Mouse (Mus musculus) urinary bladder, adult 18-20 months (tissue): Measurements from ENCODE around the gene Gatd1.
A peak's percentile ranks its signal among the peaks of the same experiment; 100 is the strongest.

ENCODE experiments used
- DNase-seq, 2 experiments: peaks; one replicate each; pipeline ENCODE4 v3.0.0; 2022; ENCODE audit warnings: low spot score in 2 of 2, mixed read lengths in 2 of 2

Gene Gatd1

GRCm38 (mm10) chr7:141391625-141392551 is 22.0 kb downstream of the Gatd1 start, which contains the start of gene Taldo1:
TSS of gene Taldo1 (plus strand) at chr7:141392199.
- DNase-seq, result peak; percentile 92 to 98

- no peak for DNase-seq
Observed at GRCm38 (mm10) chr7:141390326-141391259, 23.3 kb downstream of the Gatd1 start.

- no peak for DNase-seq
Observed at GRCm38 (mm10) chr7:141388487-141389109, 25.3 kb downstream of the Gatd1 start.

- no peak for DNase-seq
Observed at GRCm38 (mm10) chr7:141387807-141388486, 26.0 kb downstream of the Gatd1 start.

DNA sequence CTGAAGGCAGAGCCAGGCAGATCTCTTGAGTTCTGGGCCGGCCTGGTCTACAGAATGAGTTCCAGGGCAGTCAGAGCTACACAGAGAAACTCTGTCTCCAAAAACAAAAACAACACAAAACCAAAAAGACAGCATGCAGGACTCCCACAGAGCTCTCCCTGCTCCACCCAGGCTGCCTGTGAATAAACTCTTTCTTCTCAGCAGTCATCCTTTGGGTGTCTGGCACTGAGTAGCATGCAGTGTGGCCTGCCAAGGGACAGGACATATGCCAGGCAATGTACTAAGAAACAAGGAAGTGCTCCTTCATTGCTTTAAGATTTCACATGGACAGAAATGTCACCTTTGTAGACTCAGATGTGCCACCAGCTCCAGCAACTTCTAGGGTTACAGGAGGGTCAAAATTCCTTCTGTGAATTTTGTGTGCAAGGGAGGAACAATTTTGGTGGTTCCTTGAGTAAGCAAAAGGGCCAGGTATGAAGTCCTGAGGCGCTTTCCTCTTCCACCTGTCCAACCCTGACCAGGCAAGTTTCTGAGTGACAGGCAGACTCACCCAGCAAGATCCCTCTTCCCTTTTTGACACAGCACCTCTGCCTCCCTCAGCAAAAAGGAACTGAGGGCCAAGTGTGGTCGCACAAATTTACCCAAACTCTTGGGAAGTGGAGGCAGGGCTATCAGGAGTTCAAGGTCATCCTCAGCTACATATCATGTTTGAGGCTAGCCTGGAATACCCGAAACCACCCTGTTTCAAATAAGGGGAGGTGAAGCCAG is 32.7 kb downstream of the Gatd1 start:
- DNase-seq, result no peak

DNA sequence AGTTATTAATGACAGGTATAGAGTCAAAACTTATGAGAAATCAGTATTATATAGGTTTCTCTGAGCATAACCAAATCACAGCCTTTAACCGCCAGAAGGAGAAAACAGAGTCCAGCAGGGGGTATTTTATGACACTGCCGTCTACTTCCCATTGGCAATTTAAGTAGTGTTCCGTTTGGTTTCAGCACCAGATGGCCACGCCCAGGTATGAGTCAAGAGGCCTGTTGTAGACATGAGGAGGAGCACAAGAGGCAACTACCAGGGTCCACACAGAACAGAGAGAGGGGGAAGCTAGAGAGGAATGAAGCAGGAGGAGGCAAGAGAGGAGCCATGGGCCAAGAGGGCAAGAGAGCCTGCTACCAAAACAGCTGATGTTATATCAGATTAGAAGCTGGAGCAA is 34.4 kb downstream of the Gatd1 start:
- DNase-seq, result no peak

DNA sequence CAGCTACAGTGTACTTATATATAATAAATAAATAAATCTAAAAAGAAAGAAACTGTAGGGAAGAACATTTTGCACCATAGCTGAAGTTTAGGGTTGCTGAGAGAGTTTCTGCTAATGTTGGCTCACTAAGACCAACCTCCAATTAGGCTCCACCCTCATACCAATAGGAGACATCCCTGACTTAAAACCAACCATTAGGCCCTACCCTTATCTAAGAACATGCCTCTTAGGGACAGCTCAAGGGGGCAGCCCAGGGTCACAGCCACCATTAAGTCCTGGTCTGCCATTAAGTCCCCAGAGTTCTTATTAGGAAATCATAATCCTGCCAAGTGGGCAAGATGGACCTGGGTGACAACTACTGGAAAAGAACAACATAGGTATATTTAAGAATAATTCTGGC is 39.5 kb downstream of the Gatd1 start:
- no peak for DNase-seq

DNA sequence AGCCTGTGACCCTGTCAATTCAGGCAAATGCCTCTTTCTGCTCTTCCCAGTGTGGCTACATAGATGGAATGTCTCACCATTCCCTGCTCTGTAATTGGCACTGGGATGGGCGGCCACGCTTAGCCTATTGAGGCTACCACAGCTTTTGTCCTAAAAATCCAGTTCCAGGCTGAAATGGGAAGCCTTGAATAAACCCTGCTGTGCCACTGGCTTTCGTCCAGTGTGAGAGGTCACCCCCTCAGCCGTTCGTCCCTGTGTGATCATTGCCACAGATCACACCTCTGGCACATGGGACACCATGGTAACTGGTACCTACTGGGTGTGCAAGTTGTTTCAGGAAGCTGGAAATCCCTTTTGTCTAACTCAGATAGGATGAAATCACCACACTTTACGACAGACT is 40.3 kb downstream of the Gatd1 start:
- DNase-seq, result no peak

GRCm38 (mm10) chr7:141371942-141372595 is 41.9 kb downstream of the Gatd1 start:
- DNase-seq, result no peak

DNA sequence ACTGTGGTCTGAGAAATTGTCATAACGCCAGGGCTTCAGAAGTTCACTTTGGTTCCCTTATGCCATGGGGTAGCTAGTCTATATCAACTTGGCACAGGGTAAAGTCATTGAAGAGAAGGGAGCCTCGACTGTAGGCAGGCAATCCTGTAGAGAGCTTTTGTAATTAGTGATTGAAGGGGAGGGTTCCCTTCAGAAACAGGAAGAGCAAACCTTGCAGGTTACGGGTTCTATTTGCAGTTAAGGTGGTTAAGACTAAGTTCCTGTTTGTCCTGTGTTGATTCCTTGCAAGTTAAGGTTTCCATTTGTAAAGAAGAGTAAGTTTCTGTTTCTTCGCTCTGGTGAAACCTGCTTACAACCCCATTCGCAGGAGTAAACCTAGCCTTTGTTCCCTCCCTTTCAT is 44.0 kb downstream of the Gatd1 start:
- no peak for DNase-seq

GRCm38 (mm10) chr7:141367358-141367757 is 46.6 kb downstream of the Gatd1 start:
- no peak for DNase-seq

- no peak for DNase-seq
Observed at GRCm38 (mm10) chr7:141365049-141365445, 48.9 kb downstream of the Gatd1 start.

DNA sequence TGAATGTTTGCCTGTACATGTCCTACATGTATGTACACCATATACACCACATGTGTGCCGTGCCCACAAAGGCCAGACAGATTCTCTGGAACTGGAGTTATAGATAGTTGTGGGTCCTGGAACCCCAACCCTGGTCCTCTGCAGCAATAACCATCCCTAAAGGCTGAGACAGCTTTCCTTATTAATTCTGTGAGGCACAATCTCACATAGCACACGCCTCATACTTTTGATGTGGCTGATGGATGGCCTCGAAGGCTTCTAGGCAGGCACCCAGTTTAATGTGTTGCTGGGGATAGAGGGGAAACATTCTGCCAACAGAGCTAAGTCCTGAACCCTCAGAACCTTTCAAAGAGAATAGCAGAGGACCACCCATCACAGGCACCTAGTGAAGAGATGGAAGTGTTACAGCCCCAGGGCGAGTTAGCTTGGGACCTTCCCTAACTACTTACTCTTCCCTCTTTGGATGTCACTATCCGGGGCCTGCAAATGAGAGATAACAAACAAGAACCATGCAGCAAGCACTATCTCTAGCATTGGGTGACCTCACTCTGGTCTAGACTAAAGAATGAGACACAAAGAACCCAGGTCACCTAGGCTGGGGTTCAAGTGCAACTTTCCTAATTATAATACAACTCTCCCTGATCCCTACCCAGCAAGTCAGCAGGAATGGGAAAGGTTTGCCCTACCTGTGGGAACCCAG is 49.4 kb downstream of the Gatd1 start:
- DNase-seq, result no peak

GRCm38 (mm10) chr7:141363752-141364125 is 50.2 kb downstream of the Gatd1 start:
- no peak for DNase-seq

DNA sequence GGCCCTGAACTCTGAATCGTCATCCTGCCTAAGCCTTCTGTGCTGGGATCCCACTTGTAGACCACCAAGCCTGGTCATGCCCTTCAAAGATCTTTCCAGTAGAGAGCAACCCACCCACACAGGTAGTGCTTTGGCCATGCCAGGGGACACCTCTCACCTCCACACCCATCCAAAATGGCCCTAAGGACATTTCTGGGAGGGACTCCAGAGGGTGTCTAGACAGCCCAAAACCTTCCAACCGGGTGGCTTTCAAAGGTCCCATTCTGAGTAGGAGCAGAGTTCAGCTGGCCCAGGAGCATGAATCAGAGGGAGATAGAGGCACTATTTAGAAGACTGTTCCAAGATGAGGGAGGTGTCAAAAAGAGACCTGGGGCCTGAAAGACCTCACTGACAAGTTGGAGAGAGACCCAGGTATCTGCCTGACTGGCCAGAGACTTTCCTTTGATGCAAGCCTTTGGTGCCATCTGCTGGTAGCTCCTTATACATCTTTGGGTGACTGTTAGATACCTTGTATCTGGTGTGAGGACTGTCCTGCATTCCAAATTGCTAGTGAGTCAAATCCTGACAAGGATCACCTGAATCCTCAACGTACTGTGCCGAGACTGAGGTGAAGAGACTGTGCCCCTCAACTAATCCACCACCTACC is 50.7 kb downstream of the Gatd1 start:
- DNase-seq, result no peak

- no peak for DNase-seq
Observed at GRCm38 (mm10) chr7:141361510-141361909, 52.4 kb downstream of the Gatd1 start.
